Mouse (Mus musculus) urinary bladder, postnatal 10 days (tissue): ENCODE measurements at regions not wholly inside any gene's neighbourhood (a gene's known extent, or its start where the extent isn't known, plus 50 kb on each side); places are given as distances from the start of the nearest gene placed in this dataset.

Source experiments
- DNase-seq: peaks from one replicate; pipeline ENCODE4 v3.0.0; 2022; ENCODE audit warnings: low spot score

GRCm38 (mm10) chr2:117543301-117543782 lies 200.5 kb upstream of the Rasgrp1 start:
- no peak for DNase-seq

GRCm38 (mm10) chr2:117548273-117548672 lies 205.5 kb upstream of the Rasgrp1 start:
- DNase-seq: no peak

DNA sequence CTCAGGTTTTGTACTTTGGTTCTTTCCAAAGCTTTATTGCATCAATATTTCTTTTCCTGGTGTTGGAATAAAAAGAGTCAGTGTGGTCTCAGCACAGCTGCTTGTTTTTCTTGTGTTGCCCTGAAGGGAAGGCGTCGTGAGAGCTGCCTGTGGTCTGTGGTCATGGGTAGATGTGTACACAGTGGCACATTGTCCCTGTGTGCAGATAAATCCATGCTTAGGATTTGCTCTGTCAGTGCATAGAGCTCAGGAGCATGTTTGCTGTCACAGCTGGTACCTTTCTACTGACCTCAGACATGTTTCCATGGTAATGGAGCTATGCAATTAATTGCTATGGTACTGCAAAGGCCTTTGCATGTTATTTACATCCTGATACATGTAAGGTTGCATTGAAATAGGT lies 213.5 kb upstream of the Rasgrp1 start:
- no peak for DNase-seq

DNA sequence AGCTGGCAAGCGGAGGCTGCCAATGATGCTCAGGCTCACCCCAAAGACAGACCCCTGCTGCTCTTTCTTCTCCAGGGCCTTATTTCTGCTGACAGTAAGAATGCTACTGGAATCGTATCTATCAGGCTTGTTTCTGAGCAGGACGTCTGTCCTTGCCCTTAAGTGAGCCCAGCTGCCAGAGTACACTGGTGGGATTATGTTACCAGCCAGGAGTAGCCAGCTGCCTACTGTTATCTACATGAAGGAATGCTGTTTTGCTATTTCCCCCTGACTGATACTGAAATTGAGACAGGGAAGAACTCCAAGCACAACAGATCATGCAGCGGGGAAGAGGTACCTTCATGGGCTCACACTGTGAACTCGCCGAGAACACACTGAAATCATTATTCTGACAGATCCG lies 228.2 kb upstream of the Rasgrp1 start:
- DNase-seq: no peak

DNA sequence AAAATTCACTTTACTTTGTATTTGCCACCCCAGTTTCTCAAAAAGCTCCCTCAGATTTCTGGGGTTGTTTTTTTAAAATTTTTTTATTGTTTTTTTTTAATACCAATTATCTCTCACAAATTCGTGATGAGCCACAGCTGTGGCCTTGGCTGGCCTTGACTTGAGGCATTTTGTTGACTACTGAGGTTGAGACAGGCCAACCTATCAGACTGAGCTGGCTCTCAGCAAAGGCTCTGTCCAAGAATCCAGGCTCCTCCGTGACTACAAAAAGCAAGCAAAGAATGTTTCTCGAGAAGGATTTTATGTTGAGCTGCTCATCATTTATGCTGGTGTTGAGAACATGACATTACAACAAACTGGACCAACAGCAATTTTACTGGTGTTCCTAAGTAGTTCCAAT lies 244.6 kb upstream of the Rasgrp1 start:
- DNase-seq: no peak

GRCm38 (mm10) chr2:117595028-117595427 lies 252.2 kb upstream of the Rasgrp1 start:
- DNase-seq: no peak

DNA sequence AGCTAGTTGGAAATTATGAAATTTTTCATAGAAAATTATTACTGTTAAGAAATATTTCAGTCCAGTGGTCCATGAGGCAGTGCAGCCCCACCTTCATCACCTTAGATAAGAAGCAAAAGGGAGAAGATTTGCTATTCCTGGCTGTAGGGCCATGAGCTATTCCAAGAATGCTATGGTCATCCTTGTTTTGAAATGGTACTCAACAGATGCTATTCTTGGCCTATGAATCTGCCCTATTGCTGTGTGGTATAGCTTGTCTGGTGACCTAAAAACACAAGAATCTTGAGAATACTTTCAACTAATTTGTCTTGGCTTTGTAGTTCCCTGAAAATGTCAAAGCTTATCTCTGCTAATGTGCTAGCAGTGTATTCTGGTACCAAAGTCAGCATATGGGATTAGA lies 254.8 kb upstream of the Rasgrp1 start:
- DNase-seq: no peak

GRCm38 (mm10) chr2:117614772-117615171 lies 272.0 kb upstream of the Rasgrp1 start:
- no peak for DNase-seq

- no peak for DNase-seq
Observed at GRCm38 (mm10) chr2:117618063-117618462, 275.3 kb upstream of the Rasgrp1 start.

- no peak for DNase-seq
Observed at GRCm38 (mm10) chr2:117623955-117624354, 281.2 kb upstream of the Rasgrp1 start.

GRCm38 (mm10) chr2:117634906-117635305 lies 292.1 kb upstream of the Rasgrp1 start:
- no peak for DNase-seq

- DNase-seq: no peak
Observed at GRCm38 (mm10) chr2:117637397-117637796, 294.6 kb upstream of the Rasgrp1 start.

GRCm38 (mm10) chr2:117652101-117652500 lies 309.3 kb upstream of the Rasgrp1 start:
- no peak for DNase-seq

DNA sequence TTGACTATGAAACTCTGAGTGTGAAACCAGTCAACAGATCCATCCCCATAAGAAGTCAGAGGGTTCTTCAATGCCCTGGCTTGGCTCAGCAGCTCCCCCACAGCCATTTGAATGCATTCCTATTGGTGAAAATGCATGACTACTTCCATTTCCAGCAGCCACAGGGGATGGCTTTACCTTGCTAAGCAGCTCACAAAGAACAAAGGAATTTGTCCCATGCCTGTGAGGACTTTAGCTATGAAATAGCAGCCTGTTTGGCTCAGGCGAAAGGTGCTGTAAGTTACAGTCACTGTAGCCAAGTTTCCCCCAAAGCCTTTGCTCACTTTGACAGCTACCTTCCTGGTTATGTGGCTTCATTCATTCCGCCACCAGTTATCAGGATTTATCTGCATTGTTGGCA lies 309.8 kb upstream of the Rasgrp1 start:
- no peak for DNase-seq

GRCm38 (mm10) chr2:117656546-117657175 lies 313.9 kb upstream of the Rasgrp1 start:
- no peak for DNase-seq

GRCm38 (mm10) chr2:117660217-117660924 lies 317.6 kb upstream of the Rasgrp1 start:
- no peak for DNase-seq

GRCm38 (mm10) chr2:117662653-117663052 lies 319.9 kb upstream of the Rasgrp1 start:
- no peak for DNase-seq

- DNase-seq: no peak
Observed at GRCm38 (mm10) chr2:117666528-117666927, 323.7 kb upstream of the Rasgrp1 start.

DNA sequence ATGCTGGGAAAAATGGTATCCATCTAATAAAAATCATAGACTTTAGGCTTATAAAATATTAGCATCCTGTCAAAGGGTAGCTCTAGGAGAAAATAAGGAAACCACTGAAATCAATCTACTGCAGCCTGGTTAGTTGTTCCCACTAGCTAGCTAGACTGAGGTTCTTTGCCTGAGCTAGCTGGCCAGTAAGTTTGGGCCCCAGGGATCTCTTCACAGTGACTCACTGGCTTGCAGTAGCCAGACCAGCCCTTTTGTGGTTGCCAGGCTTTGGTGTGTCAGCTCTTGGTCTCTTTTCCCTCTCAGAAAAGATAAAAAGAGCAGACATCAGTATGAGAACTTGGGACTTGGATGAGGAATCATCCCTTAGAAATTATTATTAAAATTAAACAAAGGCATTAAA lies 325.3 kb upstream of the Rasgrp1 start:
- DNase-seq: no peak

- no peak for DNase-seq
Observed at GRCm38 (mm10) chr2:117674877-117675276, 332.1 kb upstream of the Rasgrp1 start.

DNA sequence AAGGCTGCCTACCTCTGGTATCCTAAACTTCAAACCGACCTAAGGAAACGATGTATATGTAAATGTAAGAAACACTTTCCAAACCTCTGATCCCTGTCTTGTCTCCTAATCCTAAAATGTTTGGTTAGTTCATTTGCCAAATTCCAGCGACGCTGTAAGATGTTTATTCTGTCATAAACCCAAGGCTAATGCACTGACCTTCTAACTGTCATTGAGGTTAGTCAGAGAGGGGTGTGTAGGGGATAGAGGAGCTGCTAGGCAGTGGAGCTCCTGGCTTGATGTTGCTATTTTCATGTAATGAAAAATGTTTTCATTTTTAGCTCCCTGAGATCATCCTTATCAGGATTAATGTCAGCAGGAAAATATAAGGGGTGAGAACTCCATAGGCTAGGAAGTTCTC lies 335.8 kb upstream of the Rasgrp1 start:
- DNase-seq: no peak

- DNase-seq: no peak
Observed at GRCm38 (mm10) chr2:117685836-117686453, 343.1 kb upstream of the Rasgrp1 start.

- no peak for DNase-seq
Observed at GRCm38 (mm10) chr2:117693537-117693936, 350.7 kb upstream of the Rasgrp1 start.
